Mouse (Mus musculus): Measurements from ENCODE around the gene Stk11.

The Stk11 gene

DNA sequence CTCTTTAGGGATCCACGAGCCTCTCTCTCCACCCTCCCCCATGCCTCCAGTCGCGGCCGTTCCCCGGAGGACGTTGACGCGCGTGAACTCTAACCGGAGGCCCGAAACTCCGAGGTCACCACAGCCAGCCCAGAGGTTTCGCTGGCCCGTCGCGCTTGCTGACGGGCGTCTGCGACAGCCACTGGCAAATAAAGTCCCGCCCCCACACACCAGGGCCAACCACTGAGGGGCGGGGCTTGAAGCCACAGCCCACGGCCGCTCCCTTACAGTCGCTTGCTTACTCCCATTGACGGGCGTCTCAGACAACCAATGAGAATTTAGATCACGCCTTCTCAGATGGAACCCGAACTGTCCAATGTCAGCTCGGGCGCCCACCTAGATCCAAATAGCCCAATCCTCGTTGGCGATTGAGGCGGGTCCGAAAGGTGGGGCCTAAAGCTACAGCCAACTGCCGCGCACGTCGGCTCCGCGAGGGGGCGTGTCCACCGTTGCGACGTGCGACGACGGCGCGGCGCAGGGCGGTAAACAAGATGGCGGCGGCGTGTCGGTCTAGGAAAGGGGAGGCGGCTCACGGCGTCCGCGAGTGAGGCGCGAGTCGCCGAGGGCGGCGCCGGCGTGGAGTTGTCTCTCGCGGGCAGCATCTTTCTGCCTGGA lies at the start of gene Stk11:
Stk11 (plus strand) TSS at position 514 of the 654 bp plus-strand sequence.
- DNase-seq (ENCODE audit: low read depth, low spot score), result peak; percentile 100

DNA sequence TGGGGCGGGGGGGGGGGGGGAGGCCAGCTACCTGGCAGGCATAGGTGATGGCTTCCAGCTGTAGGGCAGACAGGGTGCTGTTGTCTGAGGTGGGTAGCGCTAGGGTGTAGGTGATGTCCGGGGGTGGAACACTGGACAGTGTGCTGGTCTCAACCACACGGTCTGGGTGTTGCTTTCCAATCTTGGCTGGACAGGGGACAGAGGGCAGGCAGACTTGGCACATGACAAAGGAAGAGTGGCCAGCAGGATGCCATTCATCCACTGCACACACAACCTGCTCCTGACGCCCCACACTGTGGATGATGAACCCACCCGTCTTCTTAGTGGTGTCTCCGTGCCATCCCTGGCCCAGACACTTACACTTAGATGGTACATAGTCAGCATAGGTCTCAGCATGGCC lies 46.4 kb upstream of the Stk11 start:
- no peak for DNase-seq (ENCODE audit: low read depth, low spot score)

DNA sequence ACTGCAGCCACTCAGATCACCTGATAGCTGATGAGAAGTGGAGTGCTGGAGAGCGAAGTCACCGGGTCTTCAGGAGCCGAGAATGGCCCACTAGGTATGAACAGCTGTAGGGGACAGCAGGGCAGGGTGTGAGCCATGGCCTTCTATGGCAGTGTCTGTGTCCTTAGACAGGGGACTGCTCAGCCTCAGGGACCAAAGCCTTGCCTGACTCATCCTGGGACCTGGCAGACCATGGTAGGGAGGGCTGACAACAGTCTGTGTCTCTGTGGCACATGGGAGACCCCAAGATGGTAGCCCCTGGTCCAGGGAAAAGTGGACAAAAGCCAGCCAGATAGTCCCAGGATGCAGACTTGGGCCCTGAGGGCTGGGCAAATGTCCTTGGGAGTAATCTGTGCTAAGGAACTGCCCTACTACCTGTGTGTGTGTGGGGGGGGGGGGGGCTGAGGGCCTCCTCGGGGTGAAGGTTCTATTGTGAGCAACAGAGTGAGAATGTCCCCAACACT lies 45.6 kb upstream of the Stk11 start:
- DNase-seq (ENCODE audit: low read depth, low spot score), result no peak

GRCm38 (mm10) chr10:80070837-80071515 lies 44.6 kb upstream of the Stk11 start:
- DNase-seq (ENCODE audit: low read depth, low spot score), result no peak

- DNase-seq (ENCODE audit: low read depth, low spot score), result no peak
Measured at GRCm38 (mm10) chr10:80071516-80071900, 44.1 kb upstream of the Stk11 start.

DNA sequence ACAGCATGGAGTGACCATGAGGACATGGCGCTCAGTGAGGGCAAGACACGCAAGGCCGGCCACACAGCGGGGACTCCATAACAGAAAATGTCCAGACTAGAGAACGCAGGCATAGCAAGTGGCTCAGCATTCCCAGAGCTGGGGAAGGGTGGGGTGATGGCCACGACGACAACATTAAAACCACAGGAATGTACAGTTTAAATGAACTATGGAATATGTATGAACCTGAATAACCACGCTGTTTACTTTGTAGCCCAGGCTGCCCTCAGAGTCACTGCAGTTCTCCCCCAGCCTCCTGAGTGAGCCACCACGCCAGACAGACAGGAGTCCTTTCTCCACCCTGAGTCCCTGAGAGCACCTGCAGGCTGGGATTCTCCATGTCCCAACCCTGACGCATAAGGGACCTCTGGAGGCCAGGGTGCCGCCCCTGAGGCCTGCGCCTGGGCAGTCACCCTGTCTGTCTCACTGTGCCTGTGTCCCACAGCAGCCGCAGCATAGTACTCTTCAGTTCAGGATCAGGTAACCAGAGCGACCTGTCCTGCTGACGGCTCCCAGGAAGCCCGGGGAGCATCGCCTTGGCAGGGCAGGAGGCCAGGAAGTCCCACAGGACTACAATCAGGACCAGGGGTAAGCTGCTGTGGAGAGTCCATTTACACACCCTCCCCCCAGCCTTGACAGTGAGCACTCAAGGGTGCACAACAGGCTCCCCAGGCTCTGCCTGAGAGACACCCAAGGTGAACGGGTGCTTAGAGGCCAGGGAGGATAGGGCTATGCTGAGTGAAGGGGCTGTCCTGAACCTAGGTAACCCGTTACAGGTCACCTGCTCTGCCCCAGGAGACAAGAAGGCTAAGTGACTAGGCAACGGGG lies 42.7 kb upstream of the Stk11 start:
- no peak for DNase-seq (ENCODE audit: low read depth, low spot score)

DNA sequence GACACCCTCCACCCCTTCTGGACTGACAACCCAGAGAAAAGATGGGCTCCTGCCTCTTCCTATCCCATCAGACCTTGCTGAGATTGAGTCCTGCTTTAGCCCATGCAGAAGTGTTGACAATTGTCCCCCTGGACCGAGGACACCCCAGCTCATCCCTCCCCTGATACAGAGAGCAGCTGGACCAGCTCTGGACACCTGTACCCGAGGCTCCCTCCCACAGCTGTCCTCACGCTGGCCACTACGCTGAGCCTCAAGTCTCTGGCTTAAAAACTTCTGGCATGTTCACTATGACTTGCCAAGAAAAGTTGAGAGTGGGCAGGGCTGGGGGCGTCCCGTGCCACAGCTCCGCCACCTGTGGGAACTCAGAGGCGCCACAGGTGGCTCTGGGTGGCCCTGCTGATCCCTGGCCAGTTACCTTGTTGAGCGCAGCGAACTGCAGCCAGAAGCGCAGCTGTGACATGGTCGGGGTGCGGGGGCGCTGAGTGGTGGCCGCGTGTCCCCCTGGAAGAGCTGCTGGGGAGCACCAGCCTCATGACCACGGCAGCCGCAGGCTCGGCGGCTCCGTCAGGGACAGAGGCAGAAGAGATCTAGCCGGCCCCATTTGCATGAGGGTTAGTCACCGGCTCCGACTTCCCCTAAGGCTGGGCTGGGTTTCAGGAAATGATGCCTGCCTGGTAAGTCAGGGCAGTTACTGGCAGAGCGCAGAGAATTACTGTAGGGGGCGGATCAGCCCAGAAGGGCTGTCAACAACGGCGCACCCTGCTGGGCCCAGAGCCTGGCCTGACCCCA lies 40.6 kb upstream of the Stk11 start:
- DNase-seq (ENCODE audit: low read depth, low spot score), result no peak

GRCm38 (mm10) chr10:80075924-80076323 lies 39.7 kb upstream of the Stk11 start:
- no peak for DNase-seq (ENCODE audit: low read depth, low spot score)

- no peak for DNase-seq (ENCODE audit: low read depth, low spot score)
Measured at GRCm38 (mm10) chr10:80076386-80076785, 39.2 kb upstream of the Stk11 start.

DNA sequence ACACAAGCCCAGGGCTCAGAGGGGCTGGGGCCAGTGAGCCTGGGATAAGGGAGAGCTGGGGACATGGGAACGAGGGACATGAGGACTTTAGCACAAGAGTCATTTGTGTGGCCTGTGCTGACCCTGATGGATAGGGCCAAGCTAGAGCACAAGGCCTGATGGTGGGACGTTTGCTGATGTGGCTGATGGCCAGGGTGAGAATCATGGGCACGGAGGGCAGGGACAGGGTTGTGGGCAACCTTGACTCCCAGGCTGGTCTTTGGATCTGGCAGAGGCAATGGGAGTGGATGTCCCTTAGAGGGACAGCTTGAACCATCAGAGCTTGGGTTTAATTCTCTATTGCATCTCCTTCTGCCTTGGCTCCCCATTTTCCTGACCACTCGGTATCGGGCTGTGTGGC lies 38.3 kb upstream of the Stk11 start:
- no peak for DNase-seq (ENCODE audit: low read depth, low spot score)

GRCm38 (mm10) chr10:80078366-80078765 lies 37.2 kb upstream of the Stk11 start:
- no peak for DNase-seq (ENCODE audit: low read depth, low spot score)

DNA sequence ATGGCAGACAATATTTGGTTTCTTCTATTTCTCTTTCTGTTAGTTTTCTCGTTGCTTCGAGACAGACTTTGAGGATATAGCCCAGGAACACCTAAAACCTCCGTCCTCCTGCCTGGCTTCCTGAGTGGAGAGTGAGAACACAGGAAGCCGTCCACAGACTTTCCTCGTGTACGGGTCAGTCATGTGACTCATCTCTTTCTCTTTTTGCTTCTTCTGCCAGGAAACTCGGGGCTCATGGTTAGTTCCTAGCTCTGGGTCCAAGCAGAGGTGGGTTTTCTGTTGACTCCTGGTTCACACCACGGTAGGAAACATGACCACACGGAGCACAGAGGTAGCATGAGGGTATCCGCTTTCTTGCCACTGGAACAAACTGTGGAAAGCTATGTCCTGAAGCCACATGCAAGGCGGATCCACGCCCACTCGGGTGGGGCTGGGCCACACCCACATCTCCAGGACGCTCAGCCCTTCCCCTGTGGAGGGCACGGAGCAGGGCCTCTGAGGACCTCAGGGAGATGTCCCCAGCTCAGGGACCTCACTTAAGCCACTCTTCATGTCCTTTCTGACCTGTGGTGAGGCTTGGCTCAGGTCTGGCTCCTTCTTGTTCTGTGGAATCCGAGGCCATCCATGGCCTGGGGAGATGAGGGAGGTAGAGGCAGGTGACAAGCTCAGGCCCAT lies 35.1 kb upstream of the Stk11 start:
- no peak for DNase-seq (ENCODE audit: low read depth, low spot score)

- no peak for DNase-seq (ENCODE audit: low read depth, low spot score)
Measured at GRCm38 (mm10) chr10:80081075-80081474, 34.5 kb upstream of the Stk11 start.

DNA sequence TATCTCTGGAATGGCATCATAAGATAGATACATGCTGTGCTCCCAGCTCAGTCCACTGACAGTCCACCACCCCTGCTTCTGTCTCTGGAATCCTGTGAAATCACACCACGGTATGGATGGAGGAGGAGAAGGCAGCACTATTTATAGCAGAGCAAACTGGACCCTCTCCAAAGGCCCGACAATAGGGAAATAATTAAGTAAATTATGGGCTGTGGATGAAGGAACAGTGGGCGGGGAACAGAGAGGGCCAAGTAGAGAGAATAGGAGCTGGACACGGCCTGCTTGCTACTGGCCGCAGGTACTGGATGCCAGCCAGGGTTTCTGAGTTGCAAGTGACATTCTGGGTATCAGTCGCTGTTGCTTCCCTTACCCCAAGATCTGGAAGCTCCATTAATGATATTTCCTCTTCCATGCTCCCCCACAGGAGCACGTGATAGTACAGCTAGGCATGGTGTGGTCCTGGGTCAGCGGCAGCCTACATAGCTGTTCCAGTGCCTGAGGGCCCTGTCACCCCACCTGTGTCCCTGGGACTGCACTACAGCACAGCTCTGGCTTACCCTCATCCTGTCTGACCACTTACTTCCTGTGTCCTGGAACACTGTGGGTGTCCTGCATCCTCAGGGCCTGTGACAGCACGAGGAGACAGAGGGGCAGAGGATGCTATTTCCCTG lies 30.7 kb upstream of the Stk11 start:
- no peak for DNase-seq (ENCODE audit: low read depth, low spot score)

- no peak for DNase-seq (ENCODE audit: low read depth, low spot score)
Measured at GRCm38 (mm10) chr10:80086847-80087246, 28.8 kb upstream of the Stk11 start.

- DNase-seq (ENCODE audit: low read depth, low spot score), result no peak
Measured at GRCm38 (mm10) chr10:80087483-80087882, 28.1 kb upstream of the Stk11 start.

GRCm38 (mm10) chr10:80089146-80089545 lies 26.5 kb upstream of the Stk11 start:
- DNase-seq (ENCODE audit: low read depth, low spot score), result no peak

GRCm38 (mm10) chr10:80091527-80091926 lies 24.1 kb upstream of the Stk11 start:
- DNase-seq (ENCODE audit: low read depth, low spot score), result no peak

- no peak for DNase-seq (ENCODE audit: low read depth, low spot score)
Measured at GRCm38 (mm10) chr10:80092690-80093089, 22.9 kb upstream of the Stk11 start.

DNA sequence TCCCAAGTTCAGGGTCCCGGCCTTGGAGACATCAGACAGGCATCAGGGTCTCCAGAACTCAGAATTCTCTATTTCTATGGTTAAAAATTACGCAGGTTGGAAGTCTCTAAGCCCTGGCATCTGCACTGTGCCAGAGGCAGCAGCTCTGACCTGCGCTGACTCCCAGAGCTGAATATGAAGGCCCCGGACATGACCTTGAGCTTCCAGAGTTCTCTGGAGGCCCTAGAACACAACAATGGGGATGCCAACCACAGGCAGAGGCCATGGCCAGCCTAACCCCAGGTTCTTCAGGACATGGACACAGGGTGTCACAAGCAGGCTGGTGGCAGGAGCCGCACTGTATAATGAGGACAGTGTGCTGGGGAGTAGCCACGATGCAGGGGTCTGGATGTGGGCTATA lies 21.5 kb upstream of the Stk11 start:
- no peak for DNase-seq (ENCODE audit: low read depth, low spot score)
